Mouse (Mus musculus): ENCODE data around the gene Dgkq.
A peak's percentile ranks its signal among the peaks of the same experiment; 100 is the strongest.

Gene Dgkq

DNA sequence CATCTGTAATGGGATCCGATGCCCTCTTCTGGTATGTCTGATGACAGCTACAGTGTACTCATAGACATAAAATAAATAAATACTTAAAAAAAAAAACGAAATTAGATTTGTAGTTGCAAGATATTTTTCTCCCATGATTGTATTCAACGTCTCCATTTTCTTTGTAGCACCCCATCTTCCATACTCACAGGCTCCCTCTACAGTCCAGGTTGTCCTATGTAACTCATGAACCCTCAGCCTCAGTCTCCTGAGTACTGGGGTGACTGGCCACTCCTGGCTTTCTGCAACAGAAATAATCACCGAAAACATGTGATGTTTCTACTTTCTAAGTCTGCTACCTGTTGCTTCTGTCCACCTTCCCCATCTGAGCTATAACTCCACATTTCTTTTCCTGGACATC is 21.7 kb upstream of the Dgkq start:
- DNase-seq (ENCODE audit: extremely low read depth, low read depth, low spot score) = no peak

DNA sequence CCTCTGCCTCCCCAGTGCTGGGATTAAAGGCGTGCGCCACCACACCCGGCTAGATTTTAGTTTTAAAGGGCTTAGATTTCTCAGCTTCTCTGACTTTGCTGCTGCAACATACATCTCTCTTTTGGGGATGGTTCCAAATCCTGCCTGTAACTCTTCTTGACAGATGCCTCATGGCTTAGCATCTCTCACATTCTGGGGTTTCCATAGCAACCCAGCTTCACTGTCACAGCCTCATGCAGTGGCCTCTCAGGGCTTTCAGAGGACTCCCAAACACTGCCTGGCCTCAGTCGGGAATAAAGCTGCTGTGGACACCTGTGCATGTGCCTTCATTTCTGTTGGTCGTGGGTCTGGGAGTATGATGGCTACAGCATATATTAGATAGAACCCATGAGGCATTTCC is 19.6 kb upstream of the Dgkq start:
- no peak for DNase-seq (ENCODE audit: extremely low read depth, low read depth, low spot score)

DNA sequence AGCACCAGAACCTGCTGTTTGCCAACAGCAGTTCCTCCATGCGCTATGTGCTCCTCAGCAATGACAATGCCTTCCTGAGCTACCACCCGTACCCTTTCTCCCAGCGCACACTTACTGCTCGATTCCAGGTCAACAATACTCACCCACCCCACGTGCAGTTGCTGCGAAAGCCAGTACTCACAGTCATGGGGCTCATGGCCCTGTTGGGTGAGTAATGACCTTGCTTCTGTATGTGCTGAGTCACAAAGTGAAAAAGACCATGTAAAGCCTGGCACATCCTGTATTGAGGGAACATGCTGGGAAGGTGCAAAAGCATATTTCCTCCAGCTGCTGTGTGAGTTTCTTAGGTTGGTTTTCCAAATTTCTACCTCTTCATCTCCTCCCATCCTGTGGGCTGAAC is 11.4 kb upstream of the Dgkq start:
- DNase-seq (ENCODE audit: extremely low read depth, low read depth, low spot score) = no peak

- DNase-seq (ENCODE audit: extremely low read depth, low read depth, low spot score) = no peak
Measured at GRCm38 (mm10) chr5:108679909-108680308, 10.4 kb upstream of the Dgkq start.

DNA sequence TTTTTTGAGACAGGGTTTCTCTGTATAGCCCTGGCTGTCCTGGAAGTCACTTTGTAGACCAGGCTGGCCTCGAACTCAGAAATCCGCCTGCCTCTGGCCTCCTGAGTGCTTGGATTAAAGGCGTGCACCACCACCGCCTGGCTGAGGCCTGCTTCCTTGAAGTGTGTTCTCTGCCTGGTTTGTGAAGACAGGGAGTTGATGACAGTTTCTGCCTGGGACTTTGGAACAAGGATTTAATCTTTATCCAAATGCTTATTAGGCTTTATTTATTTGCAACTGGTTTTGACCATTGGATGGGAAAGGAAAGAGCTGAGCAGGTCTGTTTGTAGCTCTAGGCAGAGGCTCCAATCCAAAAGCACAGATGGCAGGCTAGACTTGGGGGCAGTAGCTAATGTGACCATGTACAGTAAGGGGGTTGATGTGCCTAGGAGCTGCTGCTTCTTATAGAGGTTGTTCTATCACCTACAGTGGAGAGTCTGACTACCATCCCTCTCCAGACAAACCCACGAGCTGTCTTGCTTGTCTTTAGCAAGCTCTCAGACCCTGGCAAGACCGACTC is 8.9 kb upstream of the Dgkq start:
- no peak for DNase-seq (ENCODE audit: extremely low read depth, low read depth, low spot score)

DNA sequence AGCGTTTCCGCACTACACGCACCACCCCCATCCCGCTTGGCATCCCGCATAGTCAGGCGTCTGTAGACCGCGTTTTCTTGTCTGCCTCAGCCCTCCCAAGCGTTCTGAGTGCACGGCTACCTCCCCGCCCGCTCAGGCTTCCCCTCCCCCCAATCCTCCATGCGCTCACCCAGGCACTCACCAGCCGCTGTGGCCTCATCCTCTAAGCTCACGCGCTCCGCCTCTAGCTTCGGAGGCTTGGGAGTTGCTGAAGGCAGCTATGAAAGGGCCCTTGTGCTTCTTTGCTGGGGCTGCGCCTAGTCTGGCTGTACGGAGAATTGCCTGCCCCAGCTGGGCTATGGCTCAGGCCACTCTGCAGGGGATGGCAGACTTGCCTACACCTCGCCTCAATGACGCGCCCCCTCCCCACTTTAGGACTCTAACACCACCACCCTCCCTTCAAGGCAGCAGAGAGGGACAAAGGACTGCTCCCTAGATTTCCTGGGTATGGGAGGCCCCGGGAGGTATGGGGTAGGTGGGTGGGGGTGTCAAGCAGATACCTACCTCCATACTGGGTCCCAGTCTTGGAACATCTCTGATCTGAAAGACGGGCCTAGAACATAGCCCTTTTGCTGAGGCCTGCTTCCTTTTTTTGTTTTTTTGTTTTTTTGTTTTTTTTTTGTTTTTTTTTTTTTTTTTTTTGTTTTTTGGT is 8.3 kb upstream of the Dgkq start:
- DNase-seq (ENCODE audit: extremely low read depth, low read depth, low spot score) = no peak

- DNase-seq (ENCODE audit: extremely low read depth, low read depth, low spot score) = no peak
Measured at GRCm38 (mm10) chr5:108676772-108677498, 7.5 kb upstream of the Dgkq start.

DNA sequence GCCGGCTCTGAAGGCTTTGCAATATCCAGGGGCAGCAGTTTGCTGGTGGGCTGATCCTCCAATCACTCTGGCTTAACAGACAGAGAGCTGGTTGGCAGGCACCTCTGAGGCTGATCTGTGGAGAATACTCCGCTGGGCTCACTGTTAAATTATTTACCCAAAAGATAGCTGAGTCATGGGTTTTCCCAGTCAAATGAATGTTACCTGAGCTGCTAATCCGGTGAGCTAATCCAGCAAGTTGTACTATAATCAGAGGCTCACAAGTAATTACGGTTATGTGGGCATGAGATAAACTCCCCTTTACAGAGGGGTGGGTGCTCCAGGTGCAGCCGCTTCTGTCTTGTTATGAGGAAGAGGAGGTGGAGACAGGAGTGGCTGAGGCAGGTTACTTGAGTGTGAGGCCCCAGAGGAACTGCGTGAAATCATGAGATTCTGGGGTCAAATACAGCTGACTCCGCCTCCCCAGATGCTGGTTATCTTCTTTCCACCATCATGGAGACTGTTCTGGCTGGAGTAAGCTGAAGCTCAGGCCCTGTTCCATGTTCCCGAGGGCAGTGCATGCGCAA is 5.9 kb upstream of the Dgkq start, which contains the start of gene Slc26a1:
TSS of gene Slc26a1 (minus strand) at position 319 of the 566 bp plus-strand sequence.
- no peak for DNase-seq (ENCODE audit: extremely low read depth, low read depth, low spot score)

DNA sequence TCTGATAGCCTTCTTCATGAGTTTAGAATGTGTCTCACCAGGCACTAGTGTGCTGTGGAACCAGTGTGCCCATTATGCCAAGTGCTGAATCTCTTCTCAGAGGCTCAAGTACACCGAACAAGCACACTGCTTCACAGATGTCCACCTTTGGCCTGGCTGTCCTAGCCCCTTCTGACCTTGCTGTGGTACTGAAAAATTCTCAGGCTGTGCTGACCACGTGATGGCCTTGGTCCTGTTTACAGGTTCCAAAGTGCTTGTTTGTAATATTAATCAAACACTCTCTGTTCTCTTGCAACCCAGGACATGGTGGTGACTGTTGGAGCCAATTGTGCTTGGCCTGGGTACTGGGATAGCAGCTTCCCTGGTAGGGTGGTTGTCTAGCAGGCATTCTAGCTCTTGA is 5.2 kb upstream of the Dgkq start:
- no peak for DNase-seq (ENCODE audit: extremely low read depth, low read depth, low spot score)

DNA sequence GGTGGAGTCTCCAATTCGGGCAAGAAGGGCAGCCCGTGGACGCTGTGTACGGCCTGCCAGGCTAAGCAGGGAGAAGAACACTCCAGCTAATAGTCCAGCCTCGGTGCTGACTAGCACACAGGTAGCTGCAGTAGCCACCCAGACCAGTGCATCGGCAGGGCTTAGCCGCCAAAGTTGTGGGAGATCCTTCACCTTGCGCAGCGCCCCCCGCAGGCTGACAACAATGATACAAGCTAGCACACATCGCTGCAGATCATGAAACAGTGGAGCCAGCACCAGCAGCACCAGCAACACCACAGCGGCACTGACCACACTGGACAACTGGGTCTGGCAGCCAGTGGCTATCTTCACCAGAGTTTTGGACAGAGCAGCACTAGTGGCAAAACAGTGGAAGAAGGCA is 2.3 kb upstream of the Dgkq start:
- no peak for DNase-seq (ENCODE audit: extremely low read depth, low read depth, low spot score)

DNA sequence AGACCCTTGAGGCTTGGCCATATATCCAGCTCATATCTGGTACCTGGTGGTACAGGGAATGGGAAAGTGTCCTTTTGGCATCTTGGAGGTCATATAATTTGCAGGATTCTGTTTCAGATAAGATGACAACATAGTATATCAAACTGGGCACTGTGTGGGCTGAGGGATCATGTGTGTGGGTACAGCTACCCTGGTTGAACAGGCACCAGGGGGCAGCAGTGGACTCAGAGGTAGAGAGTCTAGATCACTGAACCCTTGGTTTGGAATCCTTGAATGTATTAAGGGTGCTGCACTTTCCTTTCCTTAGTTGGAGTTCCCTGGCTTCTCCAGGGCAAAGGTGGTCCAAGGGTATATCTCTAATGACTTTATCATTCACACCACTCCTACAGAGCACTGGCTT is 1.3 kb upstream of the Dgkq start:
- no peak for DNase-seq (ENCODE audit: extremely low read depth, low read depth, low spot score)

- DNase-seq (ENCODE audit: extremely low read depth, low read depth, low spot score) = no peak
Measured at GRCm38 (mm10) chr5:108669986-108670385, 514 bp upstream of the Dgkq start.

- no peak for DNase-seq (ENCODE audit: extremely low read depth, low read depth, low spot score)
Measured at GRCm38 (mm10) chr5:108668387-108668932, 1.0 kb downstream of the Dgkq start.

DNA sequence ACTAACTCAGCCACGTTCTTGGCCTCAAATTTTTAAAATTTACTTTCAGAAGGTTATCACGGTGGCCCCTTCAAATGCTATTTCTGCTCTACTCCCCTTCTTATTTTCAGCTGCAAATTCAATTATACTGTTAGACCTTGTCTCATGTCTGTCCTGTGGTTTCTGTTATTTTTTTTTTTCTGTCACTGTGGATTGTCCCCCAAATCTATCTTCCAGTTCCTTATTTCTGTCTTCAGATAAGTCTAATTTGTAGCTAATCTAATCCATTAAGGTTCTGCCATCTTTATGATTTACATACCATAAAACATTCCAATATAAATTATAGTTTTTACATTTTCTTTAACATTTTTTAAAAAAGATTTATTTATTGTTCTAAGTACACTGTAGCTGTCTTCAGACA is 2.1 kb downstream of the Dgkq start:
- DNase-seq (ENCODE audit: extremely low read depth, low read depth, low spot score) = no peak

GRCm38 (mm10) chr5:108665066-108665465 is 4.4 kb downstream of the Dgkq start:
- DNase-seq (ENCODE audit: extremely low read depth, low read depth, low spot score) = no peak

GRCm38 (mm10) chr5:108662772-108663171 is 6.7 kb downstream of the Dgkq start:
- DNase-seq (ENCODE audit: extremely low read depth, low read depth, low spot score) = peak; percentile 79

GRCm38 (mm10) chr5:108660632-108661268 is 8.7 kb downstream of the Dgkq start:
- DNase-seq (ENCODE audit: extremely low read depth, low read depth, low spot score) = no peak

DNA sequence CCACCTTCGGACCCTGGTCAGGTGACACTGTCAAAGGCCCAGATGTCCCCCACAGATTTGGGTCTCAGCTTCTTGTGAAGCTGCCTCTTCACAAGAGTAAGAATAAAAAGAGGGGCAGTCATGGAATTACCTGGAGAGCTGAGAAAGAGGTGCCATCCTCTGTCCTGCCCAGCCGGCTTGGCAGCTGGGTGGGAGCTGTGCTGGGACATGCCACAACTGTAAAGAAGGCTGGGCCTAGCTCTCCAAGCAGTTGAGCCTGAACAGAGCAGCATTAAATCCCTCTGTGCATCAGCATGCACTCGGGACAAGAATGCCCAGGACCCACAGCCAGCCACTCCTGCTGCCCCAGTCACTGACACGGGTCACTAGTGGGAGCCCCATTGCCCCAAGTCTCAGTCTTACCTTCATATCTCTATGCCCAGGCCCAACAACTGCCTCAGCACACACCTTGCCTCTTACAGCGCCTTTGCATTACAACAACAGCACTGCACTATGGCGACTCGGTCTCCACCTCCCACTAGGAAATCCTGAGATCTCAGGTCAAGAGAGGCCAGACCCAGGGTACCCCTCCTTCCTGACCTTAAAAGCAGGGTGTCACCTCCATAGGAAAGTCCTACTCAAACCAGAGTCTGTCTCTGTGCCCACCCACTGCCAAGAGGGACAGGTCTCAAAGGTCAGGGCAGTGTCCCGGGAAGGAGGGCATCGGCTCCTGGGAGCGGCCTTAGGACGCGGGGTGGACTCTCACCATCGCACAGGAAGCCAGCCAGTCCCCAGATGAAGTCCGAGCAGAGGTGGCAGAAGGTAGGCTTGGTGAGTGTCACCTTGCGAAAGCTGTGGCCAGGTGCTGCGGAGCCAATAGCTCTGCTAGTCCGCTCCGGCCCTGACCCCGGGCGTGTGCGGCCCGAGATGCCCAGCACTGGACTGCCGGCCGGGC is 9.5 kb downstream of the Dgkq start, which contains the start of gene Idua:
TSS of gene Idua (plus strand) at position 634 of the 934 bp plus-strand sequence.
- no peak for DNase-seq (ENCODE audit: extremely low read depth, low read depth, low spot score)

GRCm38 (mm10) chr5:108658611-108659010 is 10.9 kb downstream of the Dgkq start:
- DNase-seq (ENCODE audit: extremely low read depth, low read depth, low spot score) = no peak

GRCm38 (mm10) chr5:108657406-108657805 is 12.1 kb downstream of the Dgkq start:
- DNase-seq (ENCODE audit: extremely low read depth, low read depth, low spot score) = no peak
